Mouse (Mus musculus): ENCODE measurements at regions not wholly inside any gene's neighbourhood (a gene's known extent, or its start where the extent isn't known, plus 50 kb on each side); places are given as distances from the start of the nearest gene placed in this dataset.

DNA sequence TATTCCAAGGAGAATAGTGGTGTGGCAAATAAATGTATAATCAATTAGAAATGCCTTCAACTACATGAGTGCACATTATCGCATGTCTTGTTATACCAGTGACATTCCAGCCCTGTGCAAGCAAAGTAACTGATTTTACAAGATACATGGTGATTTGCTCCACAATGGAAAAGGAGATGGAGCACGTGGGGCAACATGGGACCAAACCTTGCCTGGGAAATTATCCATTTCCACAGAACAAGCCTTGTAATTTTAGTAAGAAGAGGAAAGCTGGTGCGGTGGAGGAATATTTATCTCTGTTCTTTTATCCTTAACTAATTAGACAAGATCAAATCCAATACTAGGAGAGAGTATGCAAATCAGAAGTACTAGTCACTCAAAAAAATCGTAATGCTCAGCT lies 222.5 kb upstream of the Gbe1 start:
- peak in 1 of 2 experiments; percentile 66 for DNase-seq (ENCODE audit: low spot score in 2 of 2)
- intact Hi-C loops (cut with DNase I) = loop anchor here (10.0 kb wide), 1 partner anchor 316 kb away; no protein-coding TSS in a partner anchor

DNA sequence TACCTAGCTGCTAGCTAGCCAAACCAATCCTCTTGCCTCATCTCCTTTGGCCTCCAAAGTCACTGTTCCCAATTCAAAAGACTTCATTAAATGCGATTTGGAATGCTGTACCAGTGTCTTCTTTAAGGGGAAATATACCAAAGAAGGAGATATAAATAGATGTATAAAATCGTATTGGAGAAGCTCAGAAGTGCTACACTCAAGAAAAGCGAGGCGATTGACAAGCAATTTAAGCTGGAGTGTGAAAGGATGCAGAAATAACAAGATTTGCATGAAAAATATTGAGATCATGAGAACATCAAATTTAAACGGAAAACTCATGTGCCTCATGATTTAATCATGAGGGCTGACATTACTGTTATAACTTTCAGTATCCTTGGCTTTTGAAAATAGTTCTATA lies 221.8 kb upstream of the Gbe1 start:
- intact Hi-C loops (cut with DNase I) = loop anchor here (10.0 kb wide), 1 partner anchor 317 kb away; no protein-coding TSS in a partner anchor
- peak in 1 of 2 experiments; percentile 78 for DNase-seq (ENCODE audit: low spot score in 2 of 2)

DNA sequence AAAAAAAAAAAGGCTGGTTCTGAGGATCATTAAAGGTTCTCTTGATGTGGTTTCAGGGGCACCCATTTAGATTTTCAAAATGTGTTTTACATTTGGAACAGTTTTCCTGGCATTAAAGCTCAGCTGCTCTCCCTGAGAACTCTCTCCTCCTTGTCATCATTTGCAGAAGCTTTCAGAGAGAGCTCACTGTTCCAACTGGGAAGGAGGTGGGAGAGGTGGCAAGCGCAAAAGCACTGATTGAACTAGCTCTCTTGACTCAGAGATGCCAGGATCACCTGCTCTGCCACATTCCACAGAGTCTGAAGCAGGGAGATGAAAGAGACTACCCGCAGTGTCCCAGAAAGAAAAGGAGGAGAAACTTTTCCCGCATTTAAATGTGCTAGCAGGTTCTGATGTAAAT lies 220.5 kb upstream of the Gbe1 start:
- DNase-seq (ENCODE audit: low spot score in 2 of 2) = peak; percentile 36 to 86
- intact Hi-C loops (cut with DNase I) = loop anchor here (10.0 kb wide), 1 partner anchor 318 kb away; no protein-coding TSS in a partner anchor

DNA sequence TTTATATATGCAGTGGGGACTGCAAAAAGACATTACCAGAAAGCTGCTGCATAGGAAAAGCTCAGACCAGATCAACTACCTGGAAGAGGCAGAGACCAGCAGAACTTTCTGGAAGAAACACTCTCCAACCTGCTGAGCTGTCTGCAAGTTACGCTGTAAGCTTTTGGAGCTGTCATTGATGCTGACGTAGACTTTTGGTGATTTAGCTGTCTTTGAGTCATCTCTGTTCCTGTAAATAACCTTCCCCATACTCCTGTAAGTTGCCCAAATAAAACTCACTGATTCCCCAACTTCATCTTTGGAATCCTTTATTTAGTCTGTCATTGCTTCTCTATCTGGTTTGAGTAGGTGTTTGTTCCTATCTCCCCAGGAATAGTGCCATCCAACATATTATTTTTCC lies 218.5 kb upstream of the Gbe1 start:
- intact Hi-C loops (cut with DNase I) = loop anchor here (10.0 kb wide), 1 partner anchor 320 kb away; no protein-coding TSS in a partner anchor
- peak in 1 of 2 experiments; percentile 52 for DNase-seq (ENCODE audit: low spot score in 2 of 2)

DNA sequence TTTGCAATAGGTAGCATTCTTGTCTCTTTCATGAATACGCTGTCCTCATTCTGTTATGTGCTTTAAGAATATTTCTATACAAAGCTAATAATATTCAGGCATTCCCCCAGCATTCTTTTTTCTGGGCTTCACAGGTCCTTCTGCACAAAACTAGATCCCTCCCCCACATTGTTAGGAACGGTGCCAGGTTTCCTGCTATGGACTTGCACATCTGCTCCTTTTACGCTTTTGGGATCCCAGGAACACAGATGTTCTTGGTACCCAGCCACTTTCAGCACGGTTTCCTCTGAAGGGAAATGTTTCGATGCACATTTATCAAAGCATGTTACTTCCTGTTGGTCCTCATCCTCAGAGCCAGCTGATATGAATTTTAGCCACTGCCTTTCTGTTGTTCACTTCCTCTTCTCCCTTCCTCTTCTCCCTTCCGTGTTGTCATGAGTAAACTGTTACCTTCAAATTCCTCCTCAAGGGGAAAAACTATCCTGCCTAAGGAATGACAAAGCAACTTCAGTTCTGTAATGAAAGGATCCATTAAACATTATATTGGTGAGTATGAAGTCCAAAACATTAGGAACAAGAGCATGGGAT lies 209.9 kb upstream of the Gbe1 start:
- peak; percentile 17 to 37 for DNase-seq (ENCODE audit: low spot score in 2 of 2)
- intact Hi-C loops (cut with DNase I) = no loop called here

GRCm38 (mm10) chr16:70141466-70141865 lies 172.3 kb upstream of the Gbe1 start:
- intact Hi-C loops (cut with DNase I) = no loop called here
- peak in 1 of 2 experiments; percentile 14 for DNase-seq (ENCODE audit: low spot score in 2 of 2)

GRCm38 (mm10) chr16:70147673-70148359 lies 165.9 kb upstream of the Gbe1 start:
- intact Hi-C loops (cut with DNase I) = no loop called here

DNA sequence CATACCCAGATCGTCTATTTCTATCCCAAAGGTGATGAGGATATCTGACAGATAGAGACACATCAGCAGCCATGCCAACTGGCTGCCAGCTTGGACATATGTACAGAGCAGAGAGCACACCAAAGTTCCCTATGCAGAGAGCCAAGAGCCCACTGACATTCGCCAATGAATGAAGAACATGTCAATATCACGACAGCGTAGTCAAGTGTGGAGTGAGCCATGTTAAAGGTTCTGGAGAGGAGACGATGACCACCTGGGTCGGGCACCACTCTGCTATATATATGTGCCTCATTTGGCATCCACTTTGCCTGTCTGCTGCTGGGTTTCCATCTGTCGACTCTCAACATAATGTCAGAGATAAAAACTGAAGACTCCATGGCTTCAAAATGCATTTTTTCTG lies 159.2 kb upstream of the Gbe1 start:
- intact Hi-C loops (cut with DNase I) = no loop called here
- peak in 1 of 2 experiments; percentile 11 for DNase-seq (ENCODE audit: low spot score in 2 of 2)

More at GRCm38 (mm10) chr16:70147673-70148359, 165.9 kb upstream of the Gbe1 start:
- DNase-seq (ENCODE audit: low spot score in 2 of 2) = no peak

DNA sequence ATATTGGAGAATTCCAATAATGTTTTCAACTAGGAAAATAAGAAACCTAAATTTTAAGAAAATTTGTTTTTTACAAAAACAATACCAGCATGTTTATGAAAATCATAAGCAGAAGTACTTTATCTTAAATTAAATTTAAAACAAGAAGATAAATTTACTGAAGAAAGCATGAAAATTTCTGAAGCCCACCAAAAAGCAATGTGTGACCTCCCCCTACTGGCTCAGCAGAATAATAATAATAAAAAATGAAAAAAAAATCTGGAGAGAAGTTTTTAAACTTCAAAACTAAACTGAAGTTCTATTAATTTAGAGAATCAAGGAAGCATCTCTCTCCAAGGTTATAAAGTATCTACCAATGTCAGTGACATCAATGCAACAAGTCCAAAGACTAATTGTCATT lies 153.2 kb upstream of the Gbe1 start:
- intact Hi-C loops (cut with DNase I) = no loop called here
- DNase-seq (ENCODE audit: low spot score in 2 of 2) = no peak

DNA sequence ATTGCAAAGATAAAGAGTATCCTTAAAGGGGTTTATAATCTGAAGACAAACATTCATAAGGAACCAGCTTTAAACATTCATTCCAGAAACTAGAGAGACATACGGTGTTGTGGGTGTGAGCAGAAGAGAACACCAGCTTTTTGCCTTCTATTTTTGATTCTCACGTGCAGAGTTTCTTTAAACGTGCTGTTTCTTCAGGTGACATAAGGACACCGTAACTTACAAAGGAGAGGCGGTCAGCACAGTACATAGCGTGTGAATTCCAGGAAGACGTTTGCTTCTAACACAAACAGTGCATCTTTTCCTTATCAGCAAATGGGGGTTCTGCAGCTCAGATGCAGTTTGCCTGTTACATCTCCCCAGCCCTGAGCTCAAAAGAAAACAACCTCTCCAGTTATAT lies 138.6 kb upstream of the Gbe1 start:
- DNase-seq (ENCODE audit: low spot score in 2 of 2) = peak; percentile 38 to 83
- intact Hi-C loops (cut with DNase I) = loop anchor here (5.0 kb wide), 1 partner anchor 137 kb away; the partner anchor contains the start of gene Gbe1

DNA sequence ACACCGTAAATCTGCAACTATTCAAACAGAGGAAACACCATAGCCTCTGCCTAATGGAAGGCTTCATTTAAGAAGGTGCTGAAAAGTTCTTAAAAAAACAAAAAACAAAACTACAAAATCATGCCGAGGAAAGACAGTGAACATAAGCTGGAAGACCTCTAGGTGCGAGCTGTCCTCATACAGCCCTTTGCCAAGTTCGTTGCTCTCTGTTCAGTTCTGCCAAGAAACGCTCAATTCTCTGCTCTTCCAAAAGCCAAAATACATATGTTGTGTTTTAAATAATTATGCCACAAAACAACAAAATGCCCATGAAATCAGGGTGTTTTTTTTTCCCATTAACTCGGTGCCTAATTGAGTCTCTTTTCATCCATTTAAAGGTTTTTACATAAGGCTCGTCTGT lies 134.8 kb upstream of the Gbe1 start:
- intact Hi-C loops (cut with DNase I) = loop anchor here (5.0 kb wide), 1 partner anchor 133 kb away; the partner anchor contains the start of gene Gbe1
- no peak for DNase-seq (ENCODE audit: low spot score in 2 of 2)

DNA sequence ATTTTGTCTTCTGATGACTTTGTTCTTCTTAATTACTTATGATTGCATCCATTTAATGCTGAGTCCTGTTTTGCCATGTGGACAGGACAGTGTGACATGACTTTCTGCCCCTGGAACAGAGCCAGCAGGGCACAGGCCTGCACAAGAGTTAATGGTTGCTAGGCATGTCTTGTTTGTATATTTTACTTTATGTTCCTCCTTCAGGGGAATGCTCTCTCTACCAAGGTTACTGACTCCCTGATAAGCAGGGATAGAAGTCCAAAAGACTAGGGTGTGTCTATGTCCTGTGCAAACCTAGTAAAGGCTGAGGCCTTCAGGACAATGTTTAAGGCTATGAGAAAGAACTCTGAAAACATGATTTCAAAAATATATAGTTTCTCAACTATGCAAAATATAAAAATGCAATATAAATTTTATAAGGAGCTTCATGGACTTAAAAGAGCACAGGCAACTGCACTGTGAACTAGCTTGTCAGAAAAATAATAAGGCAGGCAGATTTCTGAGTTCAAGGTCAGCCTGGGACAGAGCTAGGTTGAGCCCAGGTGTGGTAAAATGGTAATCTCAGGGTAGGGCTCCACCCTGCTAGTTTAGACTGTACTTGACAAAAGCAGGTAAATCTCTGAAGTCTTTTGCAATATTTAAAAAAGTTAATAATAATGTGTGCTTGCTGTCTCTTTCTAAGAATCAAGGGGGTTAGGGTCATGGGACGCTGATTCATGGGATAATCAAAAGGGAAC lies 99.7 kb upstream of the Gbe1 start:
- intact Hi-C loops (cut with DNase I) = no loop called here
- no peak for DNase-seq (ENCODE audit: low spot score in 2 of 2)

DNA sequence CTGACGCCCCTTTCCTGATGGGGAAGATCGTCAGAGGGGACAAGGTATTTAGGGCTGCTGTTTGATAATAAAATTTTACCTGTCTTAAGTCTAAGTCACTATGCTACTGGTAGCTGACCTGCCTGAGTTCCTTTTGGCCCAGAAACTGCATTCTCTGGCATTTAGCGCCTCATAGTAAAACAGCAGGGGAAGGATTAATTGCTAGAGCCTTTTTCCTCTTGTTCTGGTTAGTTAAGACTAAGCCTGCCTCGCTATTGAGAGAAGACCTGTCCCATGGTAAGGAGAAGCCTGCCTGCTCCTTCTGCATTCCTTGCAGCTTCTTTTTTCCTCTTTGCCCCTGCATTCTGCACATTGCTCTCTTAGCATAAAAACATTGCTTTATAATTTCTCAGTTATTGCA lies 98.9 kb upstream of the Gbe1 start:
- intact Hi-C loops (cut with DNase I) = no loop called here

DNA sequence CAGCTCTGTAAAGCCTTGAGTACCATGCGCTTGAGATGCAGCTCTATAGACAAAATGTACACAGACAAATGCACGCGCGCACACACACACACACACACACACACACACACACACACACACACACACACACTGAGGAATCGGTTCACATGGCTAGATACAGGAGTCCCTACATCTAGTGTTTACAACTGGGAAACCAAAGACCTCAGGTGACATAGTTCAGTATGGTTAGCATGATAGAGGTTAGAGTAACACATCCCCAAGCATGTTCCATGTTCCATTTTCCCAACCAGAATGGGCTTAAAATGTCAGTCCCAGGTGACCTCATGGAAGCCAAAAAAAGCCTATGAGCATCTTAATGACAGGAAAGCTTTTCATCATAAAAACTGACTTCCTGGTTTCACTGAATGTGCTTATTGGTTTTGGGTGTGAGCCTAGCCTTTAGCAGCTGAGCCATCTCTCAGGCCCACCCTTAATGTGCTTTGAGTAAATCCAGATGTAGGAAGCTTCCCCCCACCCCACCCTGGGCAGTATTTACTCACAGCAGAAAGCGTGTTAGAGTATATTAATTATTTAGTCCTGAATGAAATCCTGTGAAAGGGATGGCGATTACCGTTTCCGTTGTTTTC lies 86.0 kb upstream of the Gbe1 start:
- no peak for DNase-seq (ENCODE audit: low spot score in 2 of 2)
- intact Hi-C loops (cut with DNase I) = no loop called here

More for the DNA sequence above, 98.9 kb upstream of the Gbe1 start:
- DNase-seq (ENCODE audit: low spot score in 2 of 2) = no peak

DNA sequence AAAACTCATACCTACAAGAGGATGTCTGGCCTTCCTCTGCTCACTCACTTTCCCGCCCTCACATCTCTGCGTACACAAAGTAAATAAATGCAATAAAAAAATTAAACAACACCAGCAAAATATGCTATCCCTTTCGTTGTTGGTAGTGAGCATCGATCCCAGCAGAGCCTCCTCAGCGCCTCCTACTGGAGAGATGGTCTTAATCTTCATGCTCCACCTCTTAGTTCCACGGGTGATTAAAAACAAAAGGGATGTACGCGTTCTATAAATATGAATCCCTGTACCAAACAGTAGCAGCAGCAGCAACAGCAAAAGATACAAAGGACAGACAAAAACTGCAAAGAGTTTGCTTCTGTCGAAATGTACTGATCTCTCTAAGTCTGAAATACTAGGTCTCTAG lies 81.0 kb upstream of the Gbe1 start:
- intact Hi-C loops (cut with DNase I) = no loop called here
- no peak for DNase-seq (ENCODE audit: low spot score in 2 of 2)

DNA sequence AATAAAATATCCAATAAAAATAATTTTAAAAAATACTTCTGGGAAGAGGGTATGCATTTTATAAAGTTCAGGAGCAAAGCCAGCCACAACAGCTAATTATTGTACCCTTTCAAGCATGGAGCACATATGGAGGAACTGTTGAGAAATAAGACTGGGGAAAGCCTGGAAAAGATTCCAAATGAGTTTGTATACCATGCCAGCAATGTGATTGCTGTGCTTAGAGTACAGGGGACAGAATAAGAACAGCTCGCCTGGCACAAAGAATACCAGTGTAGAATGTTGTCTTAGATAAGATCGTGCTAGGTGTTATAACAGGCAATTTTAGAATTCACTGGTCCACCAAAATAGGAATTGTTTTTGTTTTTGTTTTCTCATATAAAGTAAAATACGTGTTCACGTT lies 78.6 kb upstream of the Gbe1 start:
- intact Hi-C loops (cut with DNase I) = no loop called here

GRCm38 (mm10) chr16:70239432-70239941 lies 74.3 kb upstream of the Gbe1 start:
- intact Hi-C loops (cut with DNase I) = no loop called here

More for the DNA sequence above, 78.6 kb upstream of the Gbe1 start:
- no peak for DNase-seq (ENCODE audit: low spot score in 2 of 2)

DNA sequence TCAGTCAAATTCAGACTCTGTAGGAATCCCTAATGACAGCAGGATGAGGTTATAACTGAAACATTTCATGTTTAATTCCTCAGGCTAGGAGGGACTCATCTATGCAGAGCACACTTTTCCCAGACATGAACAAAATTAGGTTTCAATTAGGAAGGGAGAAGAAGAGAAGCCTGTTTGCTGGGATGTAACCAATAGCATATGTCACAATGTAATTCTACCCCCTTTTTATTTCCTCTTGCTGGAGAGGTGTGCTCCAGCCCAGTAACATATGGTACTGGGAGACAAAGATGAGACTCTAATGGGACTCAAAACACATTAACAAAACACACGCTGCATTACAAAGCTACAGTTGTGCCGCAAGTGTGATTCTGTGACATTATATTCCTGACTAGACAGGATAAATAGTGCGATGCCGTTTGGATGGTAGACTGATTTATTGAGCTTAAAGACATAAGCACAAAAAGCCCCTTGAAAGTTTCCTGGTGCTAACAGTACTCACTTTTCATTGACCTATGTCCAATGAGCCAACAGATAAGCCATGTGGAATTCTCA lies 69.5 kb upstream of the Gbe1 start:
- intact Hi-C loops (cut with DNase I) = no loop called here
- no peak for DNase-seq (ENCODE audit: low spot score in 2 of 2)

More at GRCm38 (mm10) chr16:70239432-70239941, 74.3 kb upstream of the Gbe1 start:
- DNase-seq (ENCODE audit: low spot score in 2 of 2) = no peak

DNA sequence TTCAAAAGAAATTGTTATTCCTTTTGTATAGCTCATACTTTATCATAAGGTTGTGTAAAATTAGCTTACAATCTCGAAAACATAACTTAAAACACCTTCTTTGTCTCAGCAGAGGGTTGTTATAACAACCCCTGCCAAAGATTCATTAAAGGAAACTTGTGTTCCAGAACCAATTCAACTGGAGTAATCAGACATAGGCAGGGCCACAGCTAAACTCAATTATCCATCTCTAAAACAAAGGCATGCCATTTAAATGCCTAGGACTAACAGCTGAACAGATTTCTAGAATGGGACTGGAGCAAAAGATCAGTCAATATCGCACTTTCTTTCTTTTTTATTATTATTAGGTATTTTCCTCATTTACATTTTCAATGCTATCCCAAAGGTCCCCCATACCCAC lies 68.8 kb upstream of the Gbe1 start:
- DNase-seq (ENCODE audit: low spot score in 2 of 2) = no peak
- intact Hi-C loops (cut with DNase I) = no loop called here
